Mouse (Mus musculus) neural tube, embryonic 13.5 days (tissue): ENCODE data around the gene Krt16. TPM values are rescaled to one million over a fixed set of nuclear protein-coding genes. Genes with fewer than 3 reads are reported as not detected.

Experiments
- ATAC-seq: fragments of 200-750 bp; cut with Nextera tagmentation; 2 replicates; pipeline ENCODE4 v1.8.0; 2017; ENCODE audit warnings: low read depth, mild to moderate bottlenecking, moderate TSS enrichment, moderate library complexity
- H3K27ac ChIP-seq: fragments of 300-500 bp; sonication (generic); replicated peaks from 2 replicates; pipeline ENCODE4 v1.5.1; 2015; ENCODE audit warnings: moderate library complexity, mild to moderate bottlenecking, inconsistent platforms
- H3K27me3 ChIP-seq: fragments of 300-500 bp; sonication (generic); 2 replicates; pipeline ENCODE4 v1.6.1; 2015; ENCODE audit warnings: mild to moderate bottlenecking, inconsistent platforms
- H3K36me3 ChIP-seq: fragments of 300-500 bp; sonication (generic); 2 replicates; pipeline ENCODE4 v1.6.1; 2015; ENCODE audit warnings: mild to moderate bottlenecking, inconsistent platforms
- H3K4me1 ChIP-seq: fragments of 300-500 bp; sonication (generic); replicated peaks from 2 replicates; pipeline ENCODE4 v1.6.1; 2015; ENCODE audit warnings: inconsistent platforms
- H3K4me2 ChIP-seq: fragments of 300-500 bp; sonication (generic); 2 replicates; pipeline ENCODE4 v1.6.1; 2015; ENCODE audit warnings: inconsistent platforms, mild to moderate bottlenecking, moderate library complexity
- H3K4me3 ChIP-seq: fragments of 300-500 bp; sonication (generic); 2 replicates; pipeline ENCODE4 v1.5.1; 2015; ENCODE audit warnings: mild to moderate bottlenecking, inconsistent platforms
- H3K9ac ChIP-seq: fragments of 300-500 bp; sonication (generic); 2 replicates; pipeline ENCODE4 v1.6.1; 2015; ENCODE audit warnings: moderate library complexity, mild to moderate bottlenecking, inconsistent platforms
- H3K9me3 ChIP-seq: fragments of 300-500 bp; sonication (generic); 2 replicates; pipeline ENCODE4 v1.6.1; 2016; ENCODE audit warnings: inconsistent platforms
- WGBS: fragments of 180-500 bp; shearing (Covaris S2); methylation state at CpG from one replicate; pipeline ENCODE4 v1.1.7; 2015; 5-methylcytosine and 5-hydroxymethylcytosine counted together
- polyA plus RNA-seq: library from polyadenylated mRNA; unstranded; fragments of >200 nt; fragmentation: Nextera tagmentation; extraction: Ambion mirVana; gene quantifications from 2 replicates; pipeline ENCODE4 v1.2.1, GENCODE M21; 2015

Gene Krt16
- polyA plus RNA-seq, 1 experiment from 2014 or later: not detected

GRCm38 (mm10) chr11:100277726-100278480 is 29.2 kb upstream of the Krt16 start:
- Histone ChIP-seq H3K4me2 (no peak overlapping the region), H3K9ac (no peak overlapping the region), H3K36me3 (no peaks in the 10 kb centered on the region), H3K27me3 (no peaks in the 10 kb centered on the region), H3K27ac (no peak overlapping the region), H3K9me3 (no peaks in the 10 kb centered on the region), H3K4me3 (no peak overlapping the region), H3K4me1 (0 out of 2 replicates have a peak, but pooled peaks cover 3% of the 10 kb centered on the region)
- ATAC-seq: no peak
- WGBS: 77% methylated on average over 15 of the region's 15 CpGs

GRCm38 (mm10) chr11:100275466-100275865 is 26.8 kb upstream of the Krt16 start:
- Histone ChIP-seq H3K4me2 (no peak overlapping the region), H3K4me3 (no peak overlapping the region), H3K9ac (no peak overlapping the region), H3K9me3 (no peaks in the 10 kb centered on the region), H3K36me3 (no peaks in the 10 kb centered on the region), H3K27ac (no peak overlapping the region), H3K4me1 (0 out of 2 replicates have a peak, but pooled peaks cover 3% of the 10 kb centered on the region), H3K27me3 (no peaks in the 10 kb centered on the region)
- 42% methylated on average over 5 of the region's 5 CpGs for WGBS
- ATAC-seq: no peak

GRCm38 (mm10) chr11:100274719-100275118 is 26.0 kb upstream of the Krt16 start:
- Histone ChIP-seq H3K9ac (no peak overlapping the region), H3K4me1 (0 out of 2 replicates have a peak, but pooled peaks cover 3% of the 10 kb centered on the region), H3K4me3 (no peak overlapping the region), H3K9me3 (no peaks in the 10 kb centered on the region), H3K4me2 (no peak overlapping the region), H3K27me3 (no peaks in the 10 kb centered on the region), H3K27ac (no peak overlapping the region), H3K36me3 (no peaks in the 10 kb centered on the region)
- 65% methylated on average over 7 of the region's 7 CpGs for WGBS
- ATAC-seq: no peak

GRCm38 (mm10) chr11:100271878-100272277 is 23.2 kb upstream of the Krt16 start:
- Histone ChIP-seq H3K9ac (no peak overlapping the region), H3K9me3 (no peaks in the 10 kb centered on the region), H3K27me3 (no peaks in the 10 kb centered on the region), H3K4me1 (0 out of 2 replicates have a peak, but pooled peaks cover 3% of the 10 kb centered on the region), H3K36me3 (no peaks in the 10 kb centered on the region), H3K4me2 (no peak overlapping the region), H3K4me3 (no peak overlapping the region), H3K27ac (no peak overlapping the region)
- WGBS: 94% methylated on average over 1 of the region's 1 CpGs
- no peak for ATAC-seq

GRCm38 (mm10) chr11:100269821-100270332 is 21.2 kb upstream of the Krt16 start, which contains the start of gene Krt42:
Gene Krt42 (minus strand): TSS chr11:100269871.
- no peak for ATAC-seq
- WGBS: 79% methylated on average over 7 of the region's 7 CpGs

GRCm38 (mm10) chr11:100262058-100262980 is 13.6 kb upstream of the Krt16 start:
- no peaks in the 10 kb centered on the region for H3K4me1 ChIP-seq
- no peak overlapping the region for H3K9ac ChIP-seq
- no peak for ATAC-seq
- no peak overlapping the region for H3K4me3 ChIP-seq
- H3K27ac ChIP-seq: no peak overlapping the region
- H3K9me3 ChIP-seq: no peaks in the 10 kb centered on the region
- 33% methylated on average over 13 of the region's 13 CpGs for WGBS
- H3K4me2 ChIP-seq: no peak overlapping the region
- H3K36me3 ChIP-seq: no peaks in the 10 kb centered on the region
- no peaks in the 10 kb centered on the region for H3K27me3 ChIP-seq

More at GRCm38 (mm10) chr11:100269821-100270332, 21.2 kb upstream of the Krt16 start, which contains the start of gene Krt42:
- no peaks in the 10 kb centered on the region for H3K9me3 ChIP-seq
- H3K4me3 ChIP-seq: no peak within 1 kb of the TSS
- H3K27me3 ChIP-seq: no peaks in the 10 kb centered on the region
- no peaks in the 10 kb centered on the region for H3K4me1 ChIP-seq
- H3K9ac ChIP-seq: no peak within 1 kb of the TSS
- no peaks in the 10 kb centered on the region for H3K36me3 ChIP-seq
- no peak within 1 kb of the TSS for H3K27ac ChIP-seq
- no peak within 1 kb of the TSS for H3K4me2 ChIP-seq

- H3K9me3 ChIP-seq: no peaks in the 10 kb centered on the region
- no peaks in the 10 kb centered on the region for H3K4me1 ChIP-seq
- 81% methylated on average over 9 of the region's 9 CpGs for WGBS
- no peak overlapping the region for H3K27ac ChIP-seq
- no peak overlapping the region for H3K9ac ChIP-seq
- H3K4me2 ChIP-seq: no peak overlapping the region
- no peaks in the 10 kb centered on the region for H3K36me3 ChIP-seq
- ATAC-seq: no peak
- H3K27me3 ChIP-seq: no peaks in the 10 kb centered on the region
- no peak overlapping the region for H3K4me3 ChIP-seq
These were observed 12.5 kb upstream of the Krt16 start for GRCm38 (mm10) chr11:100261235-100261605.

GRCm38 (mm10) chr11:100260514-100261234 is 12.0 kb upstream of the Krt16 start, which contains the start of gene Krt17:
Gene Krt17 (minus strand): TSS chr11:100261029.
- Histone ChIP-seq H3K27ac (no peak within 1 kb of the TSS), H3K9me3 (no peaks in the 10 kb centered on the region), H3K4me1 (no peaks in the 10 kb centered on the region), H3K4me3 (no peak within 1 kb of the TSS), H3K4me2 (no peak within 1 kb of the TSS), H3K27me3 (no peaks in the 10 kb centered on the region), H3K9ac (no peak within 1 kb of the TSS), H3K36me3 (no peaks in the 10 kb centered on the region)
- no peak for ATAC-seq
- 87% methylated on average over 21 of the region's 21 CpGs for WGBS

- H3K36me3 ChIP-seq: no peaks in the 10 kb centered on the region
- no peak for ATAC-seq
- H3K4me3 ChIP-seq: no peak overlapping the region
- no peaks in the 10 kb centered on the region for H3K27me3 ChIP-seq
- 92% methylated on average over 9 of the region's 9 CpGs for WGBS
- no peaks in the 10 kb centered on the region for H3K4me1 ChIP-seq
- no peak overlapping the region for H3K9ac ChIP-seq
- no peak overlapping the region for H3K4me2 ChIP-seq
- no peaks in the 10 kb centered on the region for H3K9me3 ChIP-seq
- no peak overlapping the region for H3K27ac ChIP-seq
These were observed 10.4 kb upstream of the Krt16 start for GRCm38 (mm10) chr11:100259079-100259478.

GRCm38 (mm10) chr11:100257967-100258366 is 9.3 kb upstream of the Krt16 start:
- ATAC-seq: no peak
- H3K4me1 ChIP-seq: no peaks in the 10 kb centered on the region
- H3K27me3 ChIP-seq: no peaks in the 10 kb centered on the region
- H3K9ac ChIP-seq: no peak overlapping the region
- H3K4me2 ChIP-seq: no peak overlapping the region
- no peak overlapping the region for H3K4me3 ChIP-seq
- H3K9me3 ChIP-seq: no peaks in the 10 kb centered on the region
- WGBS: 97% methylated on average over 1 of the region's 1 CpGs
- H3K36me3 ChIP-seq: no peaks in the 10 kb centered on the region
- H3K27ac ChIP-seq: no peak overlapping the region

- Histone ChIP-seq H3K27ac (no peak overlapping the region), H3K36me3 (no peaks in the 10 kb centered on the region), H3K4me3 (no peak overlapping the region), H3K27me3 (no peaks in the 10 kb centered on the region), H3K9me3 (no peaks in the 10 kb centered on the region), H3K9ac (no peak overlapping the region), H3K4me2 (no peak overlapping the region), H3K4me1 (no peaks in the 10 kb centered on the region)
- WGBS: 90% methylated on average over 6 of the region's 6 CpGs
- no peak for ATAC-seq
These were observed 6.8 kb upstream of the Krt16 start for GRCm38 (mm10) chr11:100255514-100255913.
